Mouse (Mus musculus) liver, adult 2 months (tissue): ENCODE results near the gene Ppara.

Experiments used
- CTCF ChIP-seq: fragments of 200-500 bp; IDR thresholded peaks from 2 replicates; pipeline ENCODE4 v1.5.1; 2011; ENCODE audit warnings: low read depth, low read length, control low read depth
- POLR2A ChIP-seq: fragments of 200-500 bp; IDR thresholded peaks from 2 replicates; pipeline ENCODE4 v1.6.1; 2011; ENCODE audit warnings: low read length, control low read depth; ENCODE audit not compliant: insufficient read depth; ENCODE audit errors: extremely low read depth

DNA sequence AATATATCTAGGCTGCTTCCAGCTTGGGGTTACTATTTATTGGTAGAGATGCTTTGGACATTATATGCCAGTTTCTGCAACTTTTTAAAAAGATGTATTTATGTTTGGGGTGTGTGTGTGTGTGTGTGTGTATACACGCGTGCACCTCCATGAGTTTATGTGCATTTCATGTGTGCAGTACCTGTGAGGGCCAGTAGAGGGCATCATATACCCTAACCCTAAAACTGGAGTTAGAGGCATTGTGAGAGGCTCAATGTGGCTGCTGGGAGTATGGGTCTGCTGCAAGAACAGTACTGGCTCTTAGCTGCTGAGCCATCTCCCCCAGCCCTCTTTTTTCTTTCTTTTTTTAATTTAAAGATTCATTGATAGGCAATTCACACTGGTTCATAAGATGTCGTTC, 23.0 kb downstream of the Ppara start:
- no peak for TF ChIP-seq POLR2A
- TF ChIP-seq CTCF: peak; percentile 33; the same call in 1 of the 2 replicates
